Mouse (Mus musculus) frontal cortex, postnatal 10 days (tissue): Measurements from ENCODE around the gene Gcn1l1.

Source experiments
- DNase-seq, 2 experiments: peaks; one replicate each; pipeline ENCODE4 v3.0.0; 2022; ENCODE audit warnings: low spot score in 2 of 2, mixed read lengths in 1 of 2

Gene Gcn1l1

GRCm38 (mm10) chr5:115656677-115657076 is 91.6 kb downstream of the Gcn1l1 start:
- DNase-seq, result no peak

GRCm38 (mm10) chr5:115657234-115657633 is 92.2 kb downstream of the Gcn1l1 start:
- no peak for DNase-seq

GRCm38 (mm10) chr5:115658352-115658751 is 93.3 kb downstream of the Gcn1l1 start:
- DNase-seq, result no peak

GRCm38 (mm10) chr5:115662658-115663057 is 97.6 kb downstream of the Gcn1l1 start:
- no peak for DNase-seq

- no peak for DNase-seq
Observed at GRCm38 (mm10) chr5:115666366-115667065, 101.5 kb downstream of the Gcn1l1 start.

GRCm38 (mm10) chr5:115667210-115667609 is 102.2 kb downstream of the Gcn1l1 start:
- DNase-seq, result no peak

GRCm38 (mm10) chr5:115667894-115668293 is 102.8 kb downstream of the Gcn1l1 start:
- DNase-seq, result no peak

- DNase-seq, result no peak
Observed at GRCm38 (mm10) chr5:115668986-115669385, 103.9 kb downstream of the Gcn1l1 start.

GRCm38 (mm10) chr5:115669974-115670373 is 104.9 kb downstream of the Gcn1l1 start:
- DNase-seq, result no peak

- no peak for DNase-seq
Observed at GRCm38 (mm10) chr5:115670406-115670805, 105.4 kb downstream of the Gcn1l1 start.

- no peak for DNase-seq
Observed at GRCm38 (mm10) chr5:115671846-115672245, 106.8 kb downstream of the Gcn1l1 start.
